Mouse (Mus musculus) cerebellum, postnatal 4 days (tissue): ENCODE results near the gene Lgals4.
"Not testable (repeated sequence)": the region's sequence is repeated elsewhere in the genome, so short reads cannot be mapped to it uniquely, and the experiment has no call there.

Source experiments
- DNase-seq, 2 experiments: peaks; one replicate each; pipeline ENCODE4 v3.0.0; 2022; ENCODE audit warnings: low spot score in 2 of 2, mixed read lengths in 1 of 2

Gene Lgals4

DNA sequence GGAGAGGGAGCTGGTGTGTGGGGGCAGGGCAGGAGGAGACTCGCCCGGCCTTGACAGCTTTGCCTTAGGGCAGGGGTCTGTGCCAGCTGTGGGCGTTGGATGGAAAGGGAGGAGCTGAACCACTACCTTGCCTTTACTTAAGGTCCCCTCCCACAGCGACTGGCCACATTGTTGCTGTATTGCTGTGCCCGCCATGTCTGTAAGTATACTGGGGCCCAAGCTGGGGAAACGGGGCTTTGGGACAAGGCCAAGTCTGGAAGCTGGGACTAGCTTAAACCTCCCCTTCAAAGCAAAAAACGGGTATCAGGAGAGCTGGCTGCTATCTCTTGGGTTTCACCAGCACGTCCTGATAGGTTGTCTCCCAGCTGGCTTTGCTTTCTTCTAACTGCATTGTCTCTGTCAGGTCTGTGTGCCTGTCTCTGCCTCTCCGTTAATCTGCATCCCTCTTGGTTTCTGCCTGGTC lies 30.7 kb downstream of the Lgals4 start:
- DNase-seq, result no peak

GRCm38 (mm10) chr7:28865481-28866300 lies 32.0 kb downstream of the Lgals4 start:
- peak in 1 of 2 experiments; percentile 45 for DNase-seq

- DNase-seq, result no peak
Observed at GRCm38 (mm10) chr7:28866769-28867507, 33.3 kb downstream of the Lgals4 start.

DNA sequence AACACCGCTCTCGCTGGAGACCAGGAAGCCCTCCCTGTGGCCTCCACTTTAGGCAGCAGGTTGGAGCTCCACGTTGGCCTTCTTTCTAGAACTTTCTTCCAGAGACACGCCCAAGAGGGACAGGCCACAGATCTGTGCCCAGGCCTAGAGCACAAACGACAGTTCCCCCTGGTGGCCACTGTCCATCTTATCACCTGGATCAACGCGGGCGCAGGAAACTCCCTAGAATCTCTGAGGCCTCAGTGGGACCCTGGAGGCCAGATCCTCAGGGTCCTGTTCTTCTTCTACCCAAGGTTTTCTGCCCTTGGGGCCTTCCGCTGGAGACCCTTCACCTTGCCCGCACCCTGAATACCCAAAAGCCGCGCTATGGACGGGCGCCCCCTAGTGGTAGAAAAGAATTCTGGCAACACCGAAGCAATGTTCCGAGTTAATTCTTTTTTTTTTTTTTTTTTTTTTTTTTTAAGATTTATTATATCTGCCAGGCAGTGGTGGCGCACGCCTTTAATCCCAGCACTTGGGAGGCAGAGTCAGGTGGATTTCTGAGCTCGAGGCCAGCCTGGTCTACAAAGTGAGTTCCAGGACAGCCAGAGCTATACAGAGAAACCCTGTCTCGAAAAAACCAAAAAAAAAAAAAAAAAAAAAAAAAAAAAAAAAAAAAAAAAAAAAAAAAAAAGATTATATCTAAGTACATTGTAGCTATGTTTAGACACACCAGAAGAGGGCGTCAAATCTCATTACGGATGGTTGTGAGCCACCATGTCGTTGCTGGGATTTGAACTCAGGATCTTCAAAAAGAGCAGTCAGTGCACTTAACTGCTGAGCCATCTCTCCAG lies 34.1 kb downstream of the Lgals4 start:
- peak in 1 of 2 experiments; percentile 67 for DNase-seq

DNA sequence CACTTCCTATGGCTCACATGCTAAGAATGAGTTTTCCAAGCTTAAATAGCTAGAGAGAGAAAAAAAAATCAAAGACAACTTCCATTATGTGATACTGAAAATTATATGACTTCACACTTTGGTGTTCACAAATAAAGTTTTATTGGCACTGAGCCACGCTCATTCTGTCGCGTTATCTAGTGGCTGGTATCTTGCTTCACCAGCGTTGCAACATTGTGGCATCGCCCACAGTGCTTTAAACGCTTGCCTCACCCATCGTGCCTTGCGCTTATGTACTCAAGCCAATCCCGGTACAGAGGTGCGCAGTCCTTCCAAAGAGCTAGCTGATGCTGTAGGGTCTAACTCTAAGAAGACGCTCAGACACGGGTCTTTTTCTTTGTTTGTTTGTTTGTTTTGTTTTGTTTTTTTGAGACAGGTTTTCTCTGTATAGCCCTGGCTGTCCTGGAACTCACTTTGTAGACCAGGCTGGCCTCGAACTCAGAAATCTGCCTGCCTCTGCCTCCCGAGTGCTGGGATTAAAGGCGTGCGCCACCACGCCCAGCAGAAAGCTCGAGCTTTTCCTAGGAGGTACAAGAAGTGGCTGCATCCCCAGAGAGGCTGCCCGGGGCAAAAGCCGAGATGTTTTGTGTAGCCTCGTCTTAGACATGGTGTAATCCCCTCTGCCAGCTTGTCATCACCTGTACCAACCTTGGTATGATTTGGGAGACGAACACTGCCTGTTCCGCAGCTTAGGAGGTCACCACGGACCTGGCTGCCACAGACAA lies 37.4 kb downstream of the Lgals4 start:
- no peak for DNase-seq

DNA sequence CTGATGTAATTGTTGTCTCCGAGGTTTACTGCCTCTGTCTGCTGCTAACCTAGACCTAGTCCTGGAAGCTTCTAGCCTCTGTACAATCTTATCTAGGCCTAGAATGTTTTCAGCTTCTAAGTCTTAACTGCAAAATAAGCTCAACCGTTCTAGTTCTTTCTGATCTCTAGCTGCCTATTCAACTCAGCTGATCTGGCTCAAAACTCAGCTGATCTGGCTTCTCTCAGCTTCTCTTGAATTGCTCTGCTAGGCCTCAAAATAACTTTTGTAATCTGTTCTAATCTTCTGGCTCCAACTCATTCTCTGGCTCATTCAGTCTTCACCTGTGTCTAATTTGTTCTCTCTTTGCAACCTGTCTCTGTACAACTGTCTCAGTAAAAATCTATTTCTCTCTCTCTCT lies 40.9 kb downstream of the Lgals4 start:
- DNase-seq, result no peak

GRCm38 (mm10) chr7:28876099-28876498 lies 42.4 kb downstream of the Lgals4 start:
- no peak for DNase-seq

DNA sequence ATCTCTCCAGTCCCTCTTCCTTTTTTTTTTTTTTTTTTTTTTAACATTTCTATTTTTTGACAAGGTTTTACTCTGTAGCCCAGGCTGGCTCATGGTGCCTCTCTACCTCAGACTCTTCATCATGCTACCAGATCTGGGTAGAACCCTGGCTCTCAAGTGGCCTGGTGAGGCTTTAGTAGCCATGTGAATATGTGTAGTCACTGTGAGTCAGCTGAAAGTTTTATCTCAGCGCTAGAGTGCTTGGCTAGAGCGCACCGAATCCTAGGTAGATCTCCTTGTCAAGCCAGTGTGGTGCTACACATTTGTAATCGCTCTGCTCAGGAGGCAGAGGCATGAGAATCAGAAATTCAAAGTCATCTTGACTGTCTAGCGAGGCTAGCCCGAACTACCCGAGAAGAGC lies 43.5 kb downstream of the Lgals4 start:
- no peak for DNase-seq

DNA sequence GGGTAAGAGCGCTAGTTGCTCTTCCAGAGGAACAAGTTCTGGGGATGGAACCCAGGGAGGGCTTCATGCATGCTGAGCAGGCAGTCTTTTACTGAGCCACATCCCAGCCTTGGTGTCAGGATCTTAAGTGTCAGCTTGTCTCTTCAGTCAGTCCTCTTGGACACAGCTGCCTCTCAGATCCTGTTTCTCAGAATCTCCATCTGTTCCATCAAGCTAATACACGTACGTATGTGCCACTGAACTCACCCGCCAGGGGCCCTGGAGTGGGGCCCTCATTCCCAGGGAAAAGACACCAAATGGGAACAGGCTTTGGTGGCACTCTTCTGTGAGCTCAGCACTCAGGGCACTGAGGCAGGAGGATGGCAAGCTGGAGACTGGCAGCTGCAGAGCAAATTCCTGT lies 44.2 kb downstream of the Lgals4 start:
- DNase-seq, result no peak

DNA sequence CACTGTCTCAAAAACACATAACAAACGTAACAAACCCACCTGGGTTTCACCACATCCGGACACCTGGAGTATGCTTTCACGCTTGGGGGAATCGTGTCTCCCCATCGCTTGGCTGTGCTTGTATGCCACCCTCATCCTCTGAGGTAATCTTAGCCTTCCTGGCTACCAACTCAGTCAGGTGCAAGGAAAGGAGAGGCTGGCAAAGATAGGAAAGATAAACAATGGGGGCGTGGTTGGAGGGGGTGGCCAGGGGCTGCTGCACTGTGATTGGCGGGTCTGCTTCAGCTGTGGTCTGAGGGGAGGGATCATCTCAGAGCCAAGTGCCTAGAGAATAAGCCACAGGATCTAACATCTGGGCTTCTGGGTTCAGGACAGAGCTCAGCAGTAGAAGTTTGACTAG lies 46.0 kb downstream of the Lgals4 start:
- no peak for DNase-seq

GRCm38 (mm10) chr7:28880554-28880953 lies 46.9 kb downstream of the Lgals4 start:
- DNase-seq, result no peak

GRCm38 (mm10) chr7:28881199-28881598 lies 47.5 kb downstream of the Lgals4 start, which contains the start of gene Capn12:
Gene Capn12 (plus strand): TSS chr7:28881422.
- no peak for DNase-seq

- no peak for DNase-seq
Observed at GRCm38 (mm10) chr7:28883039-28883438, 49.4 kb downstream of the Lgals4 start.

DNA sequence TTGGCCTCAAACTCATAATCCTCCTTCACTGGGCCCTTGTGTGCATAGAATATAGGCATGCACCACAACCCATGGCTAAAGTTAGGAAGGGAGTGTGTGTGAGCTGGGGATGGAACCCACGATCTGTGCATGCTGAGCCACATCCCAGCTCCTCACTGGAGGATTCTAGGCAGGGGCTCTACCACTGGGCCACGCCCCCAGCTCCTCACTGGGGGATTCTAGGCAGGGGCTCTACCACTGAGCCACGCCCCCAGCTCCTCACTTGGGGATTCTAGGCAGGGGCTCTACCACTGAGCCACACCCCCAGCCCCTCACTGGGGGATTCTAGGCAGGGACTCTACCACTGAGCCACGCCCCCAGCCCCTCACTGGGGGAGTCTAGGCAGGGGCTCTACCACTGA lies 50.0 kb downstream of the Lgals4 start:
- DNase-seq, result not testable (repeated sequence)

- DNase-seq, result no peak
Observed at GRCm38 (mm10) chr7:28886486-28886885, 52.8 kb downstream of the Lgals4 start.

DNA sequence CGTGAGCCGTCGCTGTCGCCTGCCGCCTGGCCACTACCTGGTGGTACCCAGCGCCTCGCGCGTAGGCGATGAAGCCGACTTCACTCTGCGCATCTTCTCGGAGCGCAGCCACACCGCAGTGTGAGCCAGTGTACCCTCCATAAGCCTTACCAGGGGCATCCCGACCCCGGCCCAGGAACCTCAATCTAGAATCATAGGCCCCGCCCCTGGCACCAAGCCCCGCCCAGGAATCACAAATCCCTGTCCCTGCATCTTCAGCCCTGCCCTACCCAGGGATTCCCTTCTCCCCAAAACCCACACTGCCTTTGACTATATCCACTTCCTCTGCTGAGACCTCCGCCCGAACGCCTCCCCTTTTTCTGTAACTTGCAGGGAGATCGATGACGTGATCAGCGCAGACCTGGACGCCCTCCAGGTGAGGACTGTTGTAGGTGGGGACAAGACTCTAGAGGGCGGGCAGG lies 55.1 kb downstream of the Lgals4 start:
- DNase-seq, result no peak
